Mouse (Mus musculus) fibroblast of lung, adult 2 months (primary cell): ENCODE data around the gene Mthfd1l.
"Not testable (repeated sequence)": the region's sequence is repeated elsewhere in the genome, so short reads cannot be mapped to it uniquely, and the experiment has no call there.

ENCODE experiments used
- DNase-seq: peaks from one replicate; pipeline ENCODE4 v3.0.0-alpha.2; 2011; ENCODE audit warnings: low read depth

The Mthfd1l gene

DNA sequence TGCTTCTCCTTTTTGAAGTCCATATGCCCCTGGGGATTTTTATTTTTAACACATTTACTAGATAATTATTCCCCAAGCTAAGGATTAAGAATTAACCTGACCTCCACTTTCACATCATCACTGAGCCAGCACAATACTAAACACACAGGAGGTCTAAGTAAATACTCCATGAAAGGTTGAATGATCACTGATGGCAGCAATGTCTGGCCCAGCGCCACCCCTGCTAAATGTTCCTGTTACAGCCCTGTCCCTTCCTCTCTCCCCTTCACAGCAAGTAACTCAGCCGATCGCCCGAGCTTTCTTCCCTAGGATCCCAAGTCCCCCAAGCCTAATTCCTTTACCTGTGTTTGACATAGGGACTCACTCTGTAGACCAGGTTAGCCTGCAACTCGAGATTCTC is 185.6 kb downstream of the Mthfd1l start:
- no peak for DNase-seq

- DNase-seq = no peak
These were observed 186.7 kb downstream of the Mthfd1l start for GRCm38 (mm10) chr10:4159541-4160090.

GRCm38 (mm10) chr10:4160242-4160785 is 187.4 kb downstream of the Mthfd1l start:
- no peak for DNase-seq

DNA sequence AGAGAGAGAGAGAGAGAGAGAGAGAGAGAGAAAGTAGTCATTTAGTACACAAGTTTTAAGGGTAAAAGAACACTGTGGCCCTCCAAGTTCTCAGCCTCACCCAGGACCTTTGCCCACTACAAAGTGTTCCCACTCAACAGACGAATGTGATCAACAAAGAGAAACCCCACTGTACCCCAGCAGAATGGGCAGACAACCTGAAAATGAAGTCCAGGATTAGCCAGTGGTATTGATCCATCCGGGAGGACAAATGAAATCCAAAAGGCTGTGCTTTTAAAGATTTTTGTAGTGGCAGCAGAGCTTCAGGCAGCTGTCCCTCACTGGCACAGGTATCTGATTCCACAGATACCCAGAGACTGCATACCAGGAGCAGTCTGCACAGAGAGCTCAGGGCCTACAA is 189.1 kb downstream of the Mthfd1l start:
- DNase-seq = no peak

DNA sequence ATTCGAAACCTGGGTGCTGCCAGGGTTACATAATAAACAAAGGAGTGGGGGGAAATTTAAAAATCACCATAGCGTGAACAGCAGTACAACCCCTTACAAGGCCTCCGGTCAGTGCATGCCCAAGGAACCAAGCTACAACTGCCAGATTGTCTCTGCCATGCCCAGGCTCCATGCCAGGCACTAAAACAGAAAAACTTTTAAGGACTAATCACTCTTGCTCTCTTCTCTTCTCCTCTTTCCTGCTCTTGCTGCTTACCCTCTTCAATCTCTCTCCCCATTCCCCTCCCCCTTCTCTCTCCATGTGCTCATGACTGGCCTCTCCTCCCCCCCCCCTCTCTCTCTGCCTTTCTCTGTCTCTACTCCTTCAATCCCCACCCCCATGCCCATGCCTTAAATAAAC is 190.1 kb downstream of the Mthfd1l start:
- DNase-seq = no peak

GRCm38 (mm10) chr10:4164681-4165080 is 191.8 kb downstream of the Mthfd1l start:
- no peak for DNase-seq

DNA sequence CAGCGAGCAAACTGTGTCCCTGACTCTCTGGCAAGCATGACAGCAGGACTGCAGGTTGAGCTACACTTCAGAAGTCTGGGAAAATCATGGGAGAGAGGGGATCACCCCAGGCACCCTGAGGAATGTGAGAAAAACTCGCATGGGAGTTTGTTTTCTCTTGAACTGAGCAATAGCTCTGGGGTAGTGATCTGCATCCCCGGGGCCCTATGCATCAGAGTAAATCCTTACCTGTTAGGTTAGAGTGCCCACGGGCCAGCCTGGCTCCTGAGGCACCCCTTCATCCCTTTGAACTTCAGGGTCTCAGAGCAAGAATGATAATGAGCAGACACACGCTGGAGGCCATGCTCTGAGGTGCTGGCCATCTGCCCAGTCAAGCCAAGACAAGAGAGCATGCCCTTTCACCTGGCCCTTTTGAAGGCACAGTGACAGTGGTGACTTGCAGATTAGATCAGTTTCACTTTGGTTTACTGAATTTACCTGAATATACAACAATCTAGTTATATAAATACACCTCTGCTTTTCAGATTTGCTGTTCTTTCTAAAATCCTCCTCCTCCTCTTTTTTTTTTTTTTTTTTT is 195.4 kb downstream of the Mthfd1l start:
- no peak for DNase-seq

DNA sequence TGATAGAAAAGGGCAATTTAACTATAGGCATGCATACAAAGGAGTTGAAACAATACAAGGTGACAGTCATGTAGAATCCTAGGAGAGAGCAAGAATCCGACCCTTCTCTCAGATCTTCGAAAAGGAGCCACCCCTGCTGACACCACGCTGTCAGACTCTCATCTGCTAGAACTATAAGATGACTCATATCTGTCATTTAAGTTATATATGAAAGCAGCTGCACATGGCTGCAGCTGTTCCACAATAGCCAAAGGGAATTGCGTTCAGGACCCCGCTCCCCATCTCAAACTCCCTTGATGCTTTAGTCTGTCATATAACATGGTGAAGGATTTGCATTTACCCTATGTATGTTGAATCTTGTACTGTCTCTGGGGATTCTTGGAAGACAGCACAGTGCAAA is 201.3 kb downstream of the Mthfd1l start:
- DNase-seq = no peak

DNA sequence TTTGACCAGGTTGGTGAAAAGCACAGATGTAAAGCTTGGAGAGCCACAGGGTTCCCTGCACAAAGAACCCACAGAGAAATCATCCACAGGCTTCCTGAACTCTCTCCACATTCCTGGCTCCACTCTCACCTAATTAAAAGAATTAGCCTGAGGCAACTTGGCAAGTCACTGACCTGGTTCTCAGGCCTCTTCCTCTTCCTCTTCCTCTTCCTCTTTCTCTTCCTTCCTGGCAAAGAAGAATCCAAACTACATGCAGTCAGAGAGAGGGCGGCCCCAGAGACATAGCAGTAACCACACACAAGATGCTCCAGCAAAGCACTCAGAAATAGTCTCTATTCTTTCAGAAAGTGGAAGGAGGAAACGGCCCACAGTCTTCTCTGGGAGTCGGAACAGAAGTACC is 201.8 kb downstream of the Mthfd1l start:
- DNase-seq = no peak

DNA sequence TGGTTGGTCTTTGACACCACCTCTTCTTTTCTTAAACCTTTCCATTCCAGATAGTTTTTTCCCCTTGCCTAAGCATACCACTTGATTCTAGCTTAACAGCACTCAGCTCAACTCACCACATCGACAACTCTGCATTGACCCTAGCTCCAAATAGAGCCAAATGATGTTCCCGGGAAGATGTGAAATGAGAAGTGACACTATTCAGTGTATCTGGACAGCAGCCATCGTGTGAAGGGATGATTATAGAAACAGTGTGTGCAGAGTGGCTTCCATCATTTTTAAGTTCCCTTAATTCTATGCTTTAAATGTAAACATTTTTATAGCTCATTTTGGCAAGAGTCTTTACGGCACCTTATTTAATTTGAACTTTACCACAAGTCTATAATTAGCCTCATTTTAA is 204.4 kb downstream of the Mthfd1l start:
- no peak for DNase-seq

- DNase-seq = no peak
These were observed 206.3 kb downstream of the Mthfd1l start for GRCm38 (mm10) chr10:4179049-4179790.

DNA sequence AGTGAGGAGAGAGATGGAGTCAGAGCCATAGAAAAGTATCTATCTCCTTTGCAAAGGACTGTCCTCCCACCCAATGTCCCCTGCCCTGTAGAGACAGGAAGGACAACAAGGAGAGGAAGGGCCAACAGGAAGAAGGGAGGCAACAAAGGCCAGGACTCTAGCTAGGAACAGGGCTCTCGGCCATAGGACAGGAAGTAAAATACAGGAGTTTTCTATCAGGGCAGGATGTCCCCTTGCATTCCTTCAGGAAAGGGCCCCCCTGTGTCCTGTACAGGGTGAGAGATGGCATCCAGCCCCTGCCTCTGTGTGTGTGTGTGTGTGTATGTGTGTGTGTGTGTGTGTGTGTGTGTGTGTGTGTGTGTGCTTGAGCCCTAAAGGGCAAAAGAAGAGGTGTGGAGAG is 209.0 kb downstream of the Mthfd1l start:
- DNase-seq = no peak

DNA sequence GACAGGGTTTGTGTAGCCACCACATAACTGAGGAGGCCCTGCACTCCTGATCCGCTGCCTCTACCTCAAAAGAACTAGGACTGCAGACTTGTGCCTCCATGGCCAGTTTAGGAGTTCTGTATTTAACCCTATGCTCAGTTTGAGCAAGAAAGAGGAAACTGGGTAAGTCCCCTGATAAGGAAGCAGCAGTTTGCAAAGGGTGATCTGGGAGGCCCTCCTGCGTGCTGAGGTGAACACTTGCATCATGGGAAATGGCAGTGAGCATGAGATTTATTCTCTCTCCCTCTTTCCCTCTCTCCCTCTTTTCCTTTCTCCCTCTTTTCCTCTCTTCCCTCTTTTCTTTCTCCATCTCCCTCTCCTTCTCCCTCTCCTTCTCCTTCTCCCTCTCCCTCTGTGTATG is 209.5 kb downstream of the Mthfd1l start:
- no peak for DNase-seq

GRCm38 (mm10) chr10:4188614-4189402 is 215.9 kb downstream of the Mthfd1l start:
- DNase-seq = no peak

- DNase-seq = no peak
These were observed 216.5 kb downstream of the Mthfd1l start for GRCm38 (mm10) chr10:4189422-4189821.

- DNase-seq = no peak
These were observed 226.1 kb downstream of the Mthfd1l start for GRCm38 (mm10) chr10:4198978-4199377.

DNA sequence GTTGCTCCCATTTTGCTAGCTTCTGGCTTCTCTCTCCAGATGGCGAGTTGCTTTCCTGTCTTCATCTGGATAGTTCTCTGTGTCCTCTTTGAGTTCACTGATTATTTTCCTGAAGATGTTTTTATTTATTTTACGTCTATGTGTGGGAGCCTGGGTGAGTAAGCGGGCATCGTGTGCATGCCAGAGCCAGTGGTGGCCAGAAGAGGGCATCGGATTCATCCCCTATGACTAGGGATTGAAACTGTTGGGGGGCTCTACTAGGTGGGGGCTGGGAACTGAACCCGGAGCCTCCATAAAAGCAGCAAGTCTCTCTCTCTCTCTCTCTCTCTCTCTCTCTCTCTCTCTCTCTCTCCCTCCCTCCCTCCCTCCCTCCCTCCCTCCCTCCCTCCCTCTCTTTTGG is 227.0 kb downstream of the Mthfd1l start:
- no peak for DNase-seq

DNA sequence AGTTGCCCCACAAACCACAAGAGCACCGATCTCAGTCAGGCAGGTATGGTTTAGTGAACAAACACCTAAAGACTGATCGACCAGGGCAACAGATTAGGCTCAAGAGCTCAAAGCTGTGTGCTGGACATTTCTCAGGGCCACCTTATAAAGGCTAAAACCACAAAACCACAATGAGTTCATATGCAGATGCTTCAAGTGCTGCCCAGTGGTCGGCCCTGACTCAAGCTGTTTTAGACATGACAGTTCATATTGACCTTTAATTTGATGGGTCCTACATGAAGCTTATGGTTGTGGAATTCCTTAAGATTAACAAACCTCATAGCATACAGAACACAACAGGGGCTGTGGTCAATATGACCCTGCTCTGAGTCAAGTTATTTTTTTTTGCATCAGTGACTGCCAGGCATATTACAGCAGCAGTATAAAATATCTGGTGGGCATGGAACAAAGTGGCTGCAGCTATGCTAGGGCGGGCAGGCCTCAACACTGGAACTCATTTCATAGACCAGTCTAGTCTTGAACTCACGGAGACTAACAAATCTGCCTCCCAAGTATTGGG is 227.7 kb downstream of the Mthfd1l start:
- no peak for DNase-seq

GRCm38 (mm10) chr10:4201141-4201540 is 228.2 kb downstream of the Mthfd1l start:
- DNase-seq = no peak

DNA sequence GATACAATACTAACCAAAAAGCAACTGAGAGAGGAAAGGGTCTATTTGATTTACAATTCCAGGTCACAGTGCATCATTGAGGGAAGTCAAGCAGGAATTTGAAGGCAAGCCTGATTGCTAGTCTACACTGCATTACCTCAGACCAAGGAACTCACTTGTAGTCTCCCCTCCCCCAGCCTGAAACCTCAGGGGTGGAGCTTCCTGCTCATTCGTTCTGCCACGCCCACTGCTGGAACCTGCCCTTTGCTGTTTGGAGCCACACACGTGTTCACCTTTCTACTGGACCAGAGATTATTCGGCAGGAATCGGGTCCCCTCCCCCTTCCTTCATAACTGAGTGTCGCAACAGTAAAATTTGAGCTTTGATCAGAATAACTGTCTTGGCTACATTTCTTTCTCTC is 230.7 kb downstream of the Mthfd1l start:
- DNase-seq = not testable (repeated sequence)

DNA sequence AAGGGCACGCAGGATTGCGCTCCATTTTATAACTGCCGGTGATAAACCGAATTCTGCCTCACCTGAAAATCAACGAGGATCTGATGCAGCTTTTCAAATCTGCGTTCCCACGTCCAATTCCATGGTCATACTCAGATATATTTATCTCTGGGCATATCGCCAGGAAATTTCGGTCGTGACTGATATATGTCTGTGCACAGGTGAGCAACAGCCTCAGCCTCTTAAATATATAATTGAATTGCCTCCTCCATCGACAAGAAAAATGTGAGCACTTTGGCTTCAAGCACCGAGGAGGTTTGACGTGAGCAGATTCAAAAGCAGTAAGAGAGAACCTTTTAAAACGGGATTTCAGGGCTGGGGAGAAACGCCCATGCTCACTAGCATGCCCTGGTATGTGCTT is 236.1 kb downstream of the Mthfd1l start:
- no peak for DNase-seq
